Mouse (Mus musculus): ENCODE data around the gene Map1s.

- TF ChIP-seq HCFC1 (IDR thresholded peaks at IDR 0.05; ENCODE audit: borderline replicate concordance, insufficient read depth, low read length) (no peak), ZNF384 (IDR thresholded peaks at IDR 0.05; ENCODE audit: low read depth, low read length) (no peak), MAFK (IDR thresholded peaks at IDR 0.05; ENCODE audit: insufficient read depth, low read depth, low read length) (no peak), ZC3H11A (IDR thresholded peaks at IDR 0.05; ENCODE audit: borderline replicate concordance, low read depth, low read length) (no peak), CHD2 (IDR thresholded peaks at IDR 0.05; ENCODE audit: low read depth, low read length) (no peak)
These were observed 9.3 kb upstream of the Map1s start for GRCm38 (mm10) chr8:70896316-70897020.

Data from ES-E14 (cell line).